Mouse (Mus musculus) midbrain, embryonic 14.5 days (tissue): Measurements from ENCODE around the gene Abcc4. TPM values are rescaled to one million over a fixed set of nuclear protein-coding genes. Genes with fewer than 3 reads are reported as not detected.

Experiments
- ATAC-seq: fragments of 200-750 bp; cut with Nextera tagmentation; 2 replicates; pipeline ENCODE4 v1.8.0; 2017; ENCODE audit warnings: moderate number of reproducible peaks, moderate library complexity; ENCODE audit not compliant: low FRiP score, low TSS enrichment
- DNase-seq: peaks from one replicate; pipeline ENCODE4 v3.0.0-alpha.2; 2015
- H3K27ac ChIP-seq: fragments of 300-500 bp; sonication (generic); replicated peaks from 2 replicates; pipeline ENCODE4 v1.5.1; 2014; ENCODE audit warnings: mild to moderate bottlenecking, low read depth, low read length, moderate library complexity
- H3K27me3 ChIP-seq: fragments of 300-500 bp; sonication (generic); 2 replicates; pipeline ENCODE4 v1.6.1; 2014; ENCODE audit warnings: low read length, control low read depth, mixed read lengths; ENCODE audit not compliant: control insufficient read depth, insufficient read depth
- H3K36me3 ChIP-seq: fragments of 300-500 bp; sonication (generic); 2 replicates; pipeline ENCODE4 v1.6.1; 2014; ENCODE audit warnings: low read length, control low read depth; ENCODE audit not compliant: control insufficient read depth, insufficient read depth
- H3K4me1 ChIP-seq: fragments of 300-500 bp; sonication (generic); 2 replicates; pipeline ENCODE4 v1.6.1; 2014; ENCODE audit warnings: mild to moderate bottlenecking, antibody characterized with exemption, low read length, control low read depth; ENCODE audit not compliant: control insufficient read depth, insufficient read depth
- H3K4me2 ChIP-seq: fragments of 300-500 bp; sonication (generic); 2 replicates; pipeline ENCODE4 v1.6.1; 2014; ENCODE audit warnings: mild to moderate bottlenecking, low read length, moderate library complexity
- H3K4me3 ChIP-seq: fragments of 300-500 bp; sonication (generic); replicated peaks from 2 replicates; pipeline ENCODE4 v1.5.1; 2014; ENCODE audit warnings: low read depth, low read length
- H3K9ac ChIP-seq: fragments of 300-500 bp; sonication (generic); replicated peaks from 2 replicates; pipeline ENCODE4 v1.6.1; 2014; ENCODE audit warnings: mild to moderate bottlenecking, low read length, moderate library complexity
- H3K9me3 ChIP-seq: fragments of 300-500 bp; sonication (generic); 2 replicates; pipeline ENCODE4 v1.6.1; 2016; ENCODE audit warnings: low read length, control low read depth, mixed read lengths; ENCODE audit not compliant: control insufficient read depth
- WGBS: fragments of 180-500 bp; shearing (Covaris S2); extraction: QIAGEN DNeasy Blood & Tissue Kit; methylation state at CpG from one replicate; pipeline ENCODE4 v1.1.7; 2014; 5-methylcytosine and 5-hydroxymethylcytosine counted together
- polyA plus RNA-seq: library from polyadenylated mRNA; unstranded; fragments of >200 nt; fragmentation: Nextera tagmentation; extraction: Ambion mirVana; gene quantifications from 2 replicates; pipeline ENCODE4 v1.2.1, GENCODE M21; 2014

Abcc4 gene
- polyA plus RNA-seq, 1 experiment from 2014 or later, result 2.1 TPM

- no peak; the same call in 1 of the 2 replicates for ATAC-seq
- Histone ChIP-seq H3K36me3 (no peaks in the 10 kb centered on the region), H3K4me3 (peak overlapping the region; percentile 65), H3K4me2 (peak overlapping the region; percentile 96), H3K27ac (peak overlapping the region; percentile 49; the same call in 1 of the 2 replicates), H3K27me3 (peaks cover 15% of the 10 kb centered on the region), H3K9me3 (no peaks in the 10 kb centered on the region), H3K9ac (peak overlapping the region; percentile 64), H3K4me1 (no peaks in the 10 kb centered on the region)
- under 1% methylated on average over 10 of the region's 10 CpGs for WGBS
- no peak for DNase-seq
Measured at GRCm38 (mm10) chr14:118705465-118705807, 583 bp downstream of the Abcc4 start.

GRCm38 (mm10) chr14:118703363-118703762, 2.7 kb downstream of the Abcc4 start:
- no peak for ATAC-seq
- Histone ChIP-seq H3K4me2 (no peak overlapping the region), H3K4me1 (no peaks in the 10 kb centered on the region), H3K9me3 (no peaks in the 10 kb centered on the region), H3K4me3 (no peak overlapping the region), H3K36me3 (no peaks in the 10 kb centered on the region), H3K27ac (no peak overlapping the region), H3K27me3 (peaks cover 15% of the 10 kb centered on the region), H3K9ac (no peak overlapping the region)
- 60% methylated on average over 9 of the region's 9 CpGs for WGBS
- DNase-seq, result no peak

GRCm38 (mm10) chr14:118701991-118702608, 3.9 kb downstream of the Abcc4 start:
- 49% methylated on average over 7 of the region's 7 CpGs for WGBS
- H3K4me1 ChIP-seq, result no peaks in the 10 kb centered on the region
- ATAC-seq, result no peak

GRCm38 (mm10) chr14:118700576-118700975, 5.4 kb downstream of the Abcc4 start:
- Histone ChIP-seq H3K4me2 (no peak overlapping the region), H3K4me1 (no peaks in the 10 kb centered on the region), H3K36me3 (no peaks in the 10 kb centered on the region), H3K9me3 (no peaks in the 10 kb centered on the region), H3K27ac (no peak overlapping the region), H3K4me3 (no peak overlapping the region), H3K9ac (no peak overlapping the region), H3K27me3 (peaks cover 9% of the 10 kb centered on the region; the same call in 1 of the 2 replicates)
- 82% methylated on average over 7 of the region's 7 CpGs for WGBS
- DNase-seq (no peak), ATAC-seq (no peak)

More at GRCm38 (mm10) chr14:118701991-118702608, 3.9 kb downstream of the Abcc4 start:
- H3K27me3 ChIP-seq, result peaks cover 12% of the 10 kb centered on the region
- H3K4me3 ChIP-seq, result no peak overlapping the region
- H3K9ac ChIP-seq, result no peak overlapping the region
- no peaks in the 10 kb centered on the region for H3K36me3 ChIP-seq
- no peaks in the 10 kb centered on the region for H3K9me3 ChIP-seq
- H3K27ac ChIP-seq, result no peak overlapping the region
- H3K4me2 ChIP-seq, result no peak overlapping the region
- DNase-seq, result no peak

- peaks cover 8% of the 10 kb centered on the region; the same call in 1 of the 2 replicates for H3K27me3 ChIP-seq
- no peak overlapping the region for H3K4me2 ChIP-seq
- H3K36me3 ChIP-seq, result no peaks in the 10 kb centered on the region
- H3K4me3 ChIP-seq, result no peak overlapping the region
- WGBS, result 77% methylated on average over 5 of the region's 5 CpGs
- no peak overlapping the region for H3K27ac ChIP-seq
- no peaks in the 10 kb centered on the region for H3K4me1 ChIP-seq
- no peak for ATAC-seq
- no peaks in the 10 kb centered on the region for H3K9me3 ChIP-seq
- DNase-seq, result no peak
- no peak overlapping the region for H3K9ac ChIP-seq
Measured at GRCm38 (mm10) chr14:118699963-118700362, 6.1 kb downstream of the Abcc4 start.

- DNase-seq (no peak), ATAC-seq (no peak)
- Histone ChIP-seq H3K27me3 (0 out of 2 replicates have a peak, but pooled peaks cover 6% of the 10 kb centered on the region), H3K4me2 (no peak overlapping the region), H3K9me3 (no peaks in the 10 kb centered on the region), H3K27ac (no peak overlapping the region), H3K36me3 (no peaks in the 10 kb centered on the region), H3K4me3 (no peak overlapping the region), H3K4me1 (no peaks in the 10 kb centered on the region), H3K9ac (no peak overlapping the region)
- 74% methylated on average over 10 of the region's 10 CpGs for WGBS
Measured at GRCm38 (mm10) chr14:118699508-118699907, 6.5 kb downstream of the Abcc4 start.

- DNase-seq (no peak), ATAC-seq (no peak)
- no peak overlapping the region for H3K4me2 ChIP-seq
- no peaks in the 10 kb centered on the region for H3K4me1 ChIP-seq
- H3K36me3 ChIP-seq, result no peaks in the 10 kb centered on the region
- H3K4me3 ChIP-seq, result no peak overlapping the region
- WGBS, result 96% methylated on average over 16 of the region's 16 CpGs
- no peaks in the 10 kb centered on the region for H3K9me3 ChIP-seq
- no peaks in the 10 kb centered on the region for H3K27me3 ChIP-seq
- H3K27ac ChIP-seq, result no peak overlapping the region
- H3K9ac ChIP-seq, result no peak overlapping the region
Measured at GRCm38 (mm10) chr14:118696556-118697289, 9.3 kb downstream of the Abcc4 start.

GRCm38 (mm10) chr14:118695866-118696265, 10.2 kb downstream of the Abcc4 start:
- Histone ChIP-seq H3K9ac (no peak overlapping the region), H3K36me3 (no peaks in the 10 kb centered on the region), H3K4me1 (no peaks in the 10 kb centered on the region), H3K27me3 (no peaks in the 10 kb centered on the region), H3K27ac (no peak overlapping the region), H3K9me3 (no peaks in the 10 kb centered on the region), H3K4me3 (no peak overlapping the region), H3K4me2 (no peak overlapping the region)
- 98% methylated on average over 11 of the region's 11 CpGs for WGBS
- no peak for DNase-seq
- ATAC-seq, result no peak

- H3K27ac ChIP-seq, result no peak overlapping the region
- no peak overlapping the region for H3K9ac ChIP-seq
- no peaks in the 10 kb centered on the region for H3K4me1 ChIP-seq
- H3K4me2 ChIP-seq, result no peak overlapping the region
- 94% methylated on average over 7 of the region's 7 CpGs for WGBS
- DNase-seq (no peak), ATAC-seq (no peak)
- no peaks in the 10 kb centered on the region for H3K9me3 ChIP-seq
- H3K36me3 ChIP-seq, result no peaks in the 10 kb centered on the region
- H3K27me3 ChIP-seq, result no peaks in the 10 kb centered on the region
- no peak overlapping the region for H3K4me3 ChIP-seq
Measured at GRCm38 (mm10) chr14:118694321-118694720, 11.7 kb downstream of the Abcc4 start.
